Mouse (Mus musculus): ENCODE data around the gene Setd1b.

Setd1b gene

GRCm38 (mm10) chr5:123128426-123129169, 13.4 kb upstream of the Setd1b start:
- DNase-seq, result peak; percentile 49

GRCm38 (mm10) chr5:123129170-123129757, 12.7 kb upstream of the Setd1b start:
- no peak for DNase-seq

- DNase-seq, result no peak
Measured at GRCm38 (mm10) chr5:123130030-123130813, 11.8 kb upstream of the Setd1b start.

- DNase-seq, result no peak
Measured at GRCm38 (mm10) chr5:123130814-123131148, 11.2 kb upstream of the Setd1b start.

GRCm38 (mm10) chr5:123132308-123133071, 9.5 kb upstream of the Setd1b start, which contains the start of gene Rhof:
Gene Rhof, minus strand, starts transcription at chr5:123132692.
- peak; percentile 95 for DNase-seq

GRCm38 (mm10) chr5:123133083-123133783, 8.8 kb upstream of the Setd1b start:
- DNase-seq, result peak; percentile 88

- no peak for DNase-seq
Measured at GRCm38 (mm10) chr5:123133784-123134143, 8.2 kb upstream of the Setd1b start.

GRCm38 (mm10) chr5:123134186-123134874, 7.7 kb upstream of the Setd1b start:
- peak; percentile 57 for DNase-seq

GRCm38 (mm10) chr5:123134875-123135382, 7.1 kb upstream of the Setd1b start:
- no peak for DNase-seq

- peak; percentile 93 for DNase-seq
Measured at GRCm38 (mm10) chr5:123135471-123136360, 6.3 kb upstream of the Setd1b start.

GRCm38 (mm10) chr5:123136361-123137043, 5.5 kb upstream of the Setd1b start:
- DNase-seq, result peak; percentile 94

GRCm38 (mm10) chr5:123137044-123137909, 4.7 kb upstream of the Setd1b start:
- DNase-seq, result peak; percentile 94

- no peak for DNase-seq
Measured at GRCm38 (mm10) chr5:123137910-123138229, 4.1 kb upstream of the Setd1b start.

GRCm38 (mm10) chr5:123138230-123138911, 3.6 kb upstream of the Setd1b start:
- DNase-seq, result peak; percentile 89

- DNase-seq, result peak; percentile 91
Measured at GRCm38 (mm10) chr5:123138953-123139721, 2.9 kb upstream of the Setd1b start.

- DNase-seq, result peak; percentile 51
Measured at GRCm38 (mm10) chr5:123139722-123140627, 2.0 kb upstream of the Setd1b start.
